Mouse (Mus musculus) midbrain, embryonic 14.5 days (tissue): ENCODE measurements around the gene Slc4a3. TPM values are rescaled to one million over a fixed set of nuclear protein-coding genes. Genes with fewer than 3 reads are reported as not detected.

Experiments
- ATAC-seq: fragments of 200-750 bp; cut with Nextera tagmentation; 2 replicates; pipeline ENCODE4 v1.8.0; 2017; ENCODE audit warnings: moderate number of reproducible peaks, moderate library complexity; ENCODE audit not compliant: low FRiP score, low TSS enrichment
- DNase-seq: peaks from one replicate; pipeline ENCODE4 v3.0.0-alpha.2; 2015
- H3K27ac ChIP-seq: fragments of 300-500 bp; sonication (generic); replicated peaks from 2 replicates; pipeline ENCODE4 v1.5.1; 2014; ENCODE audit warnings: mild to moderate bottlenecking, low read depth, low read length, moderate library complexity
- H3K27me3 ChIP-seq: fragments of 300-500 bp; sonication (generic); 2 replicates; pipeline ENCODE4 v1.6.1; 2014; ENCODE audit warnings: low read length, control low read depth, mixed read lengths; ENCODE audit not compliant: control insufficient read depth, insufficient read depth
- H3K36me3 ChIP-seq: fragments of 300-500 bp; sonication (generic); 2 replicates; pipeline ENCODE4 v1.6.1; 2014; ENCODE audit warnings: low read length, control low read depth; ENCODE audit not compliant: control insufficient read depth, insufficient read depth
- H3K4me1 ChIP-seq: fragments of 300-500 bp; sonication (generic); 2 replicates; pipeline ENCODE4 v1.6.1; 2014; ENCODE audit warnings: mild to moderate bottlenecking, antibody characterized with exemption, low read length, control low read depth; ENCODE audit not compliant: control insufficient read depth, insufficient read depth
- H3K4me2 ChIP-seq: fragments of 300-500 bp; sonication (generic); 2 replicates; pipeline ENCODE4 v1.6.1; 2014; ENCODE audit warnings: mild to moderate bottlenecking, low read length, moderate library complexity
- H3K4me3 ChIP-seq: fragments of 300-500 bp; sonication (generic); replicated peaks from 2 replicates; pipeline ENCODE4 v1.5.1; 2014; ENCODE audit warnings: low read depth, low read length
- H3K9ac ChIP-seq: fragments of 300-500 bp; sonication (generic); replicated peaks from 2 replicates; pipeline ENCODE4 v1.6.1; 2014; ENCODE audit warnings: mild to moderate bottlenecking, low read length, moderate library complexity
- H3K9me3 ChIP-seq: fragments of 300-500 bp; sonication (generic); 2 replicates; pipeline ENCODE4 v1.6.1; 2016; ENCODE audit warnings: low read length, control low read depth, mixed read lengths; ENCODE audit not compliant: control insufficient read depth
- WGBS: fragments of 180-500 bp; shearing (Covaris S2); extraction: QIAGEN DNeasy Blood & Tissue Kit; methylation state at CpG from one replicate; pipeline ENCODE4 v1.1.7; 2014; 5-methylcytosine and 5-hydroxymethylcytosine counted together
- polyA plus RNA-seq: library from polyadenylated mRNA; unstranded; fragments of >200 nt; fragmentation: Nextera tagmentation; extraction: Ambion mirVana; gene quantifications from 2 replicates; pipeline ENCODE4 v1.2.1, GENCODE M21; 2014

Slc4a3 gene
- polyA plus RNA-seq, 1 experiment from 2014 or later, result 41.0 TPM

DNA sequence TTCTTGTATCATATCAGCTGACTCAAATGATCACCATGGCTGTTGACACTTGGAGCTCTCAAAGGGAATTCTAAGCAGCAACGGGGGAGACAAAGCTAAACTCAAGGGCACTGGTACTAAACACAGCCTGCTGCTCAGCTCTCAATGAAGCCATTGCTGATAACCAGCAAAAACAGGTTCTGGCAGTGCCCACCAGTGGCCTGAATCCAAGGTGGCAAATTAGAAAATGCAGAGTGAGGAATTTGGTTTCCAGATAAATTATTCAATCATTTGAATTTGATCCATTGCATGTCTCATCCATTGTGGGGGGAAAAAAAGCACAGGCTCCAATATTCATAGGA is 15.8 kb downstream of the Slc4a3 start:
- H3K27ac ChIP-seq, result 0 out of 2 replicates have a peak overlapping the region, but pooled peaks have one; percentile 22
- no peak for ATAC-seq

GRCm38 (mm10) chr1:75564102-75564501 is 18.0 kb downstream of the Slc4a3 start:
- peaks cover 4% of the 10 kb centered on the region; the same call in 1 of the 2 replicates for H3K9me3 ChIP-seq
- no peak overlapping the region for H3K27ac ChIP-seq
- ATAC-seq (no peak), DNase-seq (no peak)
- peaks cover 4% of the 10 kb centered on the region for H3K4me1 ChIP-seq
- 87% methylated on average over 2 of the region's 2 CpGs for WGBS
- H3K4me3 ChIP-seq, result no peak overlapping the region
- H3K9ac ChIP-seq, result no peak overlapping the region
- no peaks in the 10 kb centered on the region; the same call in 1 of the 2 replicates for H3K36me3 ChIP-seq
- H3K27me3 ChIP-seq, result no peaks in the 10 kb centered on the region
- no peak overlapping the region for H3K4me2 ChIP-seq

More for the DNA sequence above, 15.8 kb downstream of the Slc4a3 start:
- WGBS, result 62% methylated on average over 1 of the region's 1 CpGs
- Histone ChIP-seq H3K27me3 (no peaks in the 10 kb centered on the region), H3K4me2 (no peak overlapping the region), H3K36me3 (peaks cover 20% of the 10 kb centered on the region), H3K9me3 (peaks cover 4% of the 10 kb centered on the region; the same call in 1 of the 2 replicates), H3K4me3 (no peak overlapping the region), H3K9ac (no peak overlapping the region), H3K4me1 (peaks cover 6% of the 10 kb centered on the region)
- DNase-seq, result peak; percentile 25

DNA sequence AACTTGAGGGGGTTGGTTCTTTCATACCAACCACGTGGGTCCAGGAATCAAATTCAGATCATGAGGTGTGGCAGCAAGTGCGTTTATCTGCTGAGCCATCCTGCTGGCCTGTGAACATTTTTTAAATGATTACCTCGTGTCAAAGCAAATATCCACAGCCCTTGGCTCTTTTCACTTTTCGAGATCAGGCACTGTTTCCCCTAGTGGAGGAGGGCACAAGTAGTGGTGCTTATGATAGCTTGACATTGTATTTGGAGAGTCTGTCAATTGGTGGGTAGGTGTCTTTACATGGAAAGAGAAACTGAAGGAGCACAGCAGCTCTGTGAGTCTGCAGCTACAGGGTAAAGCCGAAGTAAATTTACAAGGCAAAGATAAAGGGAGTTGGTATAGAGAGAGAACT is 18.9 kb downstream of the Slc4a3 start:
- H3K9ac ChIP-seq, result no peak overlapping the region
- DNase-seq (no peak), ATAC-seq (no peak)
- peaks cover 4% of the 10 kb centered on the region; the same call in 1 of the 2 replicates for H3K9me3 ChIP-seq
- H3K4me1 ChIP-seq, result no peaks in the 10 kb centered on the region
- H3K4me3 ChIP-seq, result no peak overlapping the region
- H3K36me3 ChIP-seq, result no peaks in the 10 kb centered on the region
- 69% methylated on average over 5 of the region's 5 CpGs for WGBS
- H3K4me2 ChIP-seq, result no peak overlapping the region
- H3K27ac ChIP-seq, result no peak overlapping the region
- H3K27me3 ChIP-seq, result no peaks in the 10 kb centered on the region

GRCm38 (mm10) chr1:75565616-75566015 is 19.6 kb downstream of the Slc4a3 start:
- no peak overlapping the region for H3K4me3 ChIP-seq
- H3K4me1 ChIP-seq, result no peaks in the 10 kb centered on the region
- no peak for ATAC-seq
- H3K36me3 ChIP-seq, result no peaks in the 10 kb centered on the region
- DNase-seq, result peak; percentile 30
- H3K27ac ChIP-seq, result no peak overlapping the region
- no peak overlapping the region for H3K9ac ChIP-seq
- H3K27me3 ChIP-seq, result no peaks in the 10 kb centered on the region
- 62% methylated on average over 9 of the region's 9 CpGs for WGBS
- H3K4me2 ChIP-seq, result no peak overlapping the region
- H3K9me3 ChIP-seq, result peaks cover 4% of the 10 kb centered on the region; the same call in 1 of the 2 replicates

DNA sequence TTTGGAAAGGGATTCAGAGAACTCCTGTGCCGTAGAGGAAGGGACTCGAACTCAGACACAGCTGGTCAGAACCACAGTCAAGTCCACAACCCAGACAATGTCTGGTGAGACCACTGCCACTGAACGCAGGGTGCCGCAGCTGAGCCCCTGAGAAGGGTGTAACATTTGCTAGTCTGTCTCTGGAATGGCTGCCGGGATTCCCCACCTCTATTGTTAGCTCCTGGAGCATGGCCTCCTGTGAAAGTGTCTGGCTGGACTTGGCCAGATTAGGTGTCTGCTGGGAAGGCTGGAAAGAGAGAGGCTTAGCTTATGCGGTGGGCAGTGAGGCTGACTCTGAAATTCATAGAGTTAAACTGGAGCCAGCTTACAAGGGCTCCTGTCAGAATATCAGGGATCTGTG is 24.3 kb downstream of the Slc4a3 start:
- Histone ChIP-seq H3K27ac (no peak overlapping the region), H3K4me1 (no peaks in the 10 kb centered on the region), H3K36me3 (no peaks in the 10 kb centered on the region), H3K9me3 (no peaks in the 10 kb centered on the region), H3K4me3 (no peak overlapping the region), H3K4me2 (no peak overlapping the region), H3K27me3 (no peaks in the 10 kb centered on the region), H3K9ac (no peak overlapping the region)
- DNase-seq (no peak), ATAC-seq (no peak)
- 52% methylated on average over 6 of the region's 6 CpGs for WGBS

DNA sequence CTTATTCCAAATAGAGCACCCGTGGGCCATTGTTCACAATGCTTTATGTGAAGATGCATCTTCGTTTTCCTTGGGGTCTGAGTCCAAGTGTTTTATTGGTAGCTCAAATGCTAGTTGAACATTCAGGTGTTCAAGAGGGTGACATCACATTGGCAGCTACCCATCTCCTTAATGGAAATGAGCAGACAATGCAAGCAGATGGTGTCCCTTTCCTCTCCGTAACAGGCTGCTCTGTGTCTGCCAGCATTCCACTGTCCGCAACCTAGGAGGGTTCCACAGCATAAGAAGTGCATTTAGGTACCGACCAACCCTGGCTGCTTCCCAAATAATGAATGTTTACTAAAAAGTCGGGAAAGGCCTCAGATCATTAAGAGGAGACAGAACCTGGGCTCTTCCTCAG is 26.7 kb downstream of the Slc4a3 start:
- 81% methylated on average over 6 of the region's 6 CpGs for WGBS
- no peak overlapping the region for H3K9ac ChIP-seq
- ATAC-seq (no peak), DNase-seq (no peak)
- H3K27ac ChIP-seq, result no peak overlapping the region
- H3K4me1 ChIP-seq, result no peaks in the 10 kb centered on the region
- no peaks in the 10 kb centered on the region for H3K36me3 ChIP-seq
- H3K27me3 ChIP-seq, result no peaks in the 10 kb centered on the region
- H3K4me3 ChIP-seq, result no peak overlapping the region
- H3K9me3 ChIP-seq, result no peaks in the 10 kb centered on the region
- H3K4me2 ChIP-seq, result no peak overlapping the region

- 77% methylated on average over 7 of the region's 7 CpGs for WGBS
- H3K4me3 ChIP-seq, result no peak overlapping the region
- DNase-seq, result no peak
- H3K4me1 ChIP-seq, result no peaks in the 10 kb centered on the region
- no peak overlapping the region for H3K9ac ChIP-seq
- no peak overlapping the region for H3K27ac ChIP-seq
- no peaks in the 10 kb centered on the region for H3K9me3 ChIP-seq
- H3K27me3 ChIP-seq, result no peaks in the 10 kb centered on the region
- no peaks in the 10 kb centered on the region for H3K36me3 ChIP-seq
- no peak overlapping the region for H3K4me2 ChIP-seq
- ATAC-seq, result no peak
Measured at GRCm38 (mm10) chr1:75573715-75574114, 27.6 kb downstream of the Slc4a3 start.

DNA sequence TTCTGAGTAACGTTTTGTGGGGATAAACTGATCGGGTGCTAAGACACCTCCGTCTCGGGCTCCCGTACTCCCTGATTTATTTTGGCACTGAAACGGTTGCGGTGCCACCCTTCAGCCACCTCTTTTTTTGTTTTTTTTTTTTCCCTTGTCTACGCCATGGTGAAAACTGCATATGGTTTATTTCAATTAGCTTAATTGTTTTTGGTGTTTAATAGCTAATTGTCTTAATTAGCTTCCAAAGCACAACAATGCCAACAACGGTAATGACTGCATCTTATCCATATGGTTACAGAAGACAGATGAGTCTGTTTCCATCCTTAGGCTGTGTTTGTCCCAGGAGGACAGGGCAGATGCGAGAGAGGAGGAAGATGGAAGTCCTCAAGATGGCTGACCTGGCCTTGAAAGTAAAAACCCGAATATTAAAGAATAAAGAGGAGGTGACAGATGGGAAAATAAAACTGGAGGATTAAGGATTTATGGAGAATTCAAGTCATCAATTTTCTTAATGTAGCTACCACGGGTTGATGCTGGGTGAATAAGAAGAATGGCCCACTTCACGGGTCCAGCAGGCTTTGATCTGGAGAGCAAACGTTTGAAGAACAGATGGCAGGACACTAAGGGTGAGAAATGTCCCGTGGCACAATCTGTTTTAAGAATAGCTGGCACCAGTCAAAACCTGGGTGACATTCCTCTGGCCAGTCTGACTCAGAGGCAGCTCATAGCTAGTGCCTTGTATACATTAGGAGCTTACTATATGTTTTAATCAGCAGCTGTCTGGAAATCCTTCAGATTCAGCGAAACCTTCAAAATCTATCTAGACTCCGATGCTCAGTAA is 28.6 kb downstream of the Slc4a3 start:
- Histone ChIP-seq H3K9me3 (no peaks in the 10 kb centered on the region), H3K27ac (no peak overlapping the region), H3K4me3 (no peak overlapping the region), H3K27me3 (no peaks in the 10 kb centered on the region), H3K9ac (no peak overlapping the region), H3K4me2 (no peak overlapping the region), H3K36me3 (no peaks in the 10 kb centered on the region), H3K4me1 (no peaks in the 10 kb centered on the region)
- DNase-seq, result no peak
- ATAC-seq, result no peak
- WGBS, result 79% methylated on average over 17 of the region's 17 CpGs
